Mouse (Mus musculus) fat pad, adult 2 months (tissue): ENCODE results near the gene Gm3285.

Experiments
- DNase-seq: peaks from one replicate; pipeline ENCODE4 v3.0.0-alpha.2; 2011; ENCODE audit warnings: low read depth, low spot score; ENCODE audit errors: extremely low read depth

Gm3285 gene

GRCm38 (mm10) chr10:77900126-77900525 lies 38.4 kb downstream of the Gm3285 start:
- no peak for DNase-seq

GRCm38 (mm10) chr10:77900903-77901818 lies 39.4 kb downstream of the Gm3285 start:
- no peak for DNase-seq

- no peak for DNase-seq
These were observed 40.1 kb downstream of the Gm3285 start for GRCm38 (mm10) chr10:77901871-77902210.

- DNase-seq = no peak
These were observed 40.6 kb downstream of the Gm3285 start, which contains the start of gene Lrrc3 for GRCm38 (mm10) chr10:77902211-77902893. Gene Lrrc3 (minus strand): TSS chr10:77902536.

- peak; percentile 10 for DNase-seq
These were observed 41.3 kb downstream of the Gm3285 start for GRCm38 (mm10) chr10:77902894-77903715.
